Mouse (Mus musculus) WW6 (cell line): ENCODE results near the gene Galnt4.

Source experiments
- DNase-seq: peaks from one replicate; pipeline ENCODE4 v3.0.0-alpha.2; 2013; ENCODE audit warnings: low read depth, low spot score

Gene Galnt4

GRCm38 (mm10) chr10:99115471-99116236, 7.7 kb downstream of the Galnt4 start:
- DNase-seq = no peak

- DNase-seq = no peak
These were observed 8.3 kb downstream of the Galnt4 start for GRCm38 (mm10) chr10:99116237-99116632.

GRCm38 (mm10) chr10:99116650-99117615, 9.0 kb downstream of the Galnt4 start:
- no peak for DNase-seq

GRCm38 (mm10) chr10:99117876-99118275, 9.9 kb downstream of the Galnt4 start:
- DNase-seq = no peak

DNA sequence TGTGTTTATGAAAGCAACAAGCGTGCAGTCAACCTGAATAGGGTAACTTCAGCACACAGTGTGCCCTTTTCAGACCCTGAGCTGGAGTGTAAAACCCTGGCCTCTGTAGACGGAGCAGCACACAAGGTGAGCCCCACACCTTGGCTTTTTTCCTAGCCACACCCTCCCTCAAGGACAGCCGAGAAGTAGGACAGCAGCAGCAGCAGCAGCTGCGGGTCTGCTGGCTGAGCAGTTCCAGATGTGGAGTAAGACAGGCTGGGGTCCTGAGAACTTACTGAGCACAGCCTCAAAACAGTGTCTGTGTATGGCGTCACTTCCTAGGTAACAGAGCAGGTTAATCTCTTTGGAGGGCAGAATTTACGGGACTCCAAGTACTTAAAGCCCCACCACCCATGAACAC, 10.7 kb downstream of the Galnt4 start:
- no peak for DNase-seq

GRCm38 (mm10) chr10:99119471-99119870, 11.5 kb downstream of the Galnt4 start:
- DNase-seq = no peak

GRCm38 (mm10) chr10:99126225-99126624, 18.3 kb downstream of the Galnt4 start, which contains the start of gene Phxr2:
Gene Phxr2, minus strand, starts transcription at chr10:99126325.
- no peak for DNase-seq

- no peak for DNase-seq
These were observed 19.0 kb downstream of the Galnt4 start for GRCm38 (mm10) chr10:99126954-99127353.

- DNase-seq = no peak
These were observed 19.8 kb downstream of the Galnt4 start for GRCm38 (mm10) chr10:99127691-99128261.

GRCm38 (mm10) chr10:99130611-99131010, 22.7 kb downstream of the Galnt4 start:
- DNase-seq = no peak

GRCm38 (mm10) chr10:99131298-99131697, 23.3 kb downstream of the Galnt4 start:
- DNase-seq = no peak

DNA sequence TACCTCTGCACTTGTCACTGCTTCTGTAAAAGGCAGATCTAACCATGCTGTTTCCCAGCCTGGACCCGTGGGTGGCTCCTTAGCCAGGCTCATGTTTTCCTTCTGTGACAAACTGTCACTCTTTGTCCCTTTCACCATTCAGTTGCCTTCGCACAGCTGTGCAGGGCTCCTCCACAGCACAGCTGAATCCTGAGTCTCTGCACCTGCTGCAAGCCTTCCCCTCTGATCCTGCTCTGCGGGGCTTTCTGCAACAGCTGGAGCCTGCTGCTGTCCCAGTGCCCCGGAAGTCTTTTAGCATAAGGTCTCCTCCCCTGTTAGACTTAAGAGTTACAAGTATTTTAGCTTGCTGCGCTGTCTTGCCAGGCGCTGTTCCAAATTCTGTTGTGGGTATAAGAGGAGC, 24.2 kb downstream of the Galnt4 start:
- no peak for DNase-seq

- no peak for DNase-seq
These were observed 24.8 kb downstream of the Galnt4 start for GRCm38 (mm10) chr10:99132595-99133272.

- no peak for DNase-seq
These were observed 25.4 kb downstream of the Galnt4 start for GRCm38 (mm10) chr10:99133321-99133875.

- no peak for DNase-seq
These were observed 28.4 kb downstream of the Galnt4 start for GRCm38 (mm10) chr10:99136337-99136736.

- DNase-seq = no peak
These were observed 37.7 kb downstream of the Galnt4 start for GRCm38 (mm10) chr10:99145611-99146010.

GRCm38 (mm10) chr10:99146596-99146995, 38.6 kb downstream of the Galnt4 start:
- no peak for DNase-seq

DNA sequence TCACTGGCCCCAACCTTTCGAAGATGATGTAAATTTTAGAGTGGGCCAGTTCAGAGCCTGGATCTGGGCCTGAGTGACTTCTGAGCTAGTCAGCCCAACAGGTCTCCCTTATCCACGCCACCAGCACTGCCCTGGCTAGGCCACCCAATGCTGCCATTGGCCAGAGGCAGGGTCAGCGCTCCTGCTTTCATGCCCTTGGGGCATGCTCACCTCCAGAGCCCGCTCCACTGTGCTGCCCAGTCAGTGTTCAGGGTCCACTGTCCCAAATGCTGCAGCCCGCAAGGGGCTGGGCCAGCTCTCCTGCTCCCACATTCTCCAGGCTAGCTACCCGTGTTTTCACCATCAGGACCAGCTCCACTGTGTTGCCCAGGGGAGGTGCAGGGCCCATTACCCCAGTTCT, 42.1 kb downstream of the Galnt4 start:
- no peak for DNase-seq

DNA sequence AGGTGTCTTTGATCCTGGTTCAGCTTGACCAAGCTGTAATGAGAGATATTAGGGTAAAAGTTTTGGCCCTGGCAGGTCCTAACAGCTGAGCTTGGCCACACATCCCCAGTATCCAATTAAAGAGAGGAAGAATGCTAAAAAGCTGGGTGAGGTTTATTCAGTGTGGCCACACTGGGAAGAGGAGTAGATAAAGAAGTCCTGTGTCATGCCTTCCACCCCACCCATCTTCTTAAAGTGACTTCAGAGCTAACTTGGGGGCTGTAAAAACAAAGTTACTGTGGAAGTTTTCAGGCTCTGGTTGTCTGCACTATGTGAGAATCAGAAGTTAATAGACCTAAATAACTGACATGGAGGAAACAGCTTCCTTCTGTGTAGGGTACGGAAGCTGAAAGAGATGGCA, 43.6 kb downstream of the Galnt4 start:
- no peak for DNase-seq

GRCm38 (mm10) chr10:99152063-99152462, 44.1 kb downstream of the Galnt4 start:
- no peak for DNase-seq

GRCm38 (mm10) chr10:99154635-99155034, 46.7 kb downstream of the Galnt4 start:
- DNase-seq = no peak
